Mouse (Mus musculus) megakaryocyte, embryonic 14.5 days (primary cell): ENCODE measurements around the gene Zfp952. TPM values are rescaled to one million over a fixed set of nuclear protein-coding genes. Genes with fewer than 3 reads are reported as not detected.

Experiments used
- H3K27me3 ChIP-seq: replicated peaks from 2 replicates; pipeline ENCODE3; 2012; ENCODE audit warnings: inconsistent platforms
- H3K36me3 ChIP-seq: replicated peaks from 2 replicates; pipeline ENCODE3; 2012; ENCODE audit warnings: low read length, inconsistent platforms, mixed read lengths
- H3K4me1 ChIP-seq: 2 replicates; pipeline ENCODE4 v1.6.1; 2012; ENCODE audit warnings: inconsistent platforms
- H3K4me3 ChIP-seq: replicated peaks from 2 replicates; pipeline ENCODE3; 2012; ENCODE audit warnings: moderate library complexity, mild to moderate bottlenecking, inconsistent platforms
- H3K9me3 ChIP-seq: 2 replicates; pipeline ENCODE4 v1.6.1; 2012; ENCODE audit warnings: inconsistent platforms
- FLI1 ChIP-seq: IDR thresholded peaks from 2 replicates; pipeline ENCODE4 v1.6.1; 2012; ENCODE audit warnings: low read length, inconsistent platforms, mixed read lengths
- GATA1 ChIP-seq: IDR thresholded peaks from 3 replicates; pipeline ENCODE4 v1.6.1; 2012; ENCODE audit warnings: mixed read lengths, low read length, inconsistent platforms, borderline replicate concordance
- polyA plus RNA-seq: library from polyadenylated mRNA; stranded (reverse); fragments of >175 nt; gene quantifications from 2 replicates; pipeline ENCODE4 v1.2.3, GENCODE M21; 2012; ENCODE audit warnings: low replicate concordance; ENCODE audit not compliant: insufficient read depth

The Zfp952 gene
- 0.26 TPM in 1 of 2 replicates, not detected in the other for polyA plus RNA-seq

GRCm38 (mm10) chr17:32992699-32993474 lies at the start of gene Zfp952:
Zfp952 (plus strand) TSS chr17:32993129.
- Histone ChIP-seq H3K4me3 (peak within 1 kb of the TSS; percentile 99), H3K36me3 (peaks cover 9% of the 10 kb centered on the region), H3K4me1 (peaks cover 13% of the 10 kb centered on the region), H3K9me3 (no peaks in the 10 kb centered on the region), H3K27me3 (no peaks in the 10 kb centered on the region)
- TF ChIP-seq GATA1 (no peak), FLI1 (no peak)

- Histone ChIP-seq H3K4me3 (no peak overlapping the region), H3K9me3 (no peaks in the 10 kb centered on the region), H3K36me3 (peaks cover 28% of the 10 kb centered on the region), H3K4me1 (peaks cover 25% of the 10 kb centered on the region), H3K27me3 (no peaks in the 10 kb centered on the region)
- TF ChIP-seq GATA1 (no peak), FLI1 (no peak)
Observed at GRCm38 (mm10) chr17:32943661-32944060, 49.3 kb upstream of the Zfp952 start.

- no peak for TF ChIP-seq FLI1
- no peak for TF ChIP-seq GATA1
- H3K4me1 ChIP-seq, result peaks cover 25% of the 10 kb centered on the region
- H3K4me3 ChIP-seq, result no peak overlapping the region
- H3K36me3 ChIP-seq, result peaks cover 28% of the 10 kb centered on the region
- no peaks in the 10 kb centered on the region for H3K9me3 ChIP-seq
- H3K27me3 ChIP-seq, result no peaks in the 10 kb centered on the region
Observed at GRCm38 (mm10) chr17:32944402-32945035, 48.4 kb upstream of the Zfp952 start.

GRCm38 (mm10) chr17:32946716-32947115 lies 46.2 kb upstream of the Zfp952 start:
- TF ChIP-seq FLI1 (no peak), GATA1 (no peak)
- H3K36me3 ChIP-seq, result peaks cover 16% of the 10 kb centered on the region

GRCm38 (mm10) chr17:32947215-32947914 lies 45.6 kb upstream of the Zfp952 start, which contains the start of gene Cyp4f13:
Cyp4f13 (minus strand) TSS chr17:32947402.
- H3K27me3 ChIP-seq, result no peaks in the 10 kb centered on the region
- peak within 1 kb of the TSS; percentile 92 for H3K4me3 ChIP-seq
- H3K36me3 ChIP-seq, result peaks cover 10% of the 10 kb centered on the region
- TF ChIP-seq GATA1, result no peak
- TF ChIP-seq FLI1, result 0 out of 2 replicates have a peak, but pooled peaks have one; percentile 23
- no peaks in the 10 kb centered on the region for H3K9me3 ChIP-seq
- H3K4me1 ChIP-seq, result peaks cover 33% of the 10 kb centered on the region

More at GRCm38 (mm10) chr17:32946716-32947115, 46.2 kb upstream of the Zfp952 start:
- Histone ChIP-seq H3K4me3 (peak overlapping the region; percentile 92), H3K4me1 (peaks cover 29% of the 10 kb centered on the region), H3K9me3 (no peaks in the 10 kb centered on the region), H3K27me3 (no peaks in the 10 kb centered on the region)

- TF ChIP-seq GATA1, result no peak
- TF ChIP-seq FLI1, result no peak
- Histone ChIP-seq H3K9me3 (no peaks in the 10 kb centered on the region), H3K4me3 (no peak overlapping the region), H3K36me3 (peaks cover 6% of the 10 kb centered on the region), H3K27me3 (peaks cover 1% of the 10 kb centered on the region), H3K4me1 (peaks cover 38% of the 10 kb centered on the region)
Observed at GRCm38 (mm10) chr17:32950136-32950535, 42.8 kb upstream of the Zfp952 start.

- peaks cover 33% of the 10 kb centered on the region for H3K4me1 ChIP-seq
- no peak overlapping the region for H3K4me3 ChIP-seq
- TF ChIP-seq GATA1 (no peak), FLI1 (no peak)
- no peaks in the 10 kb centered on the region for H3K36me3 ChIP-seq
- peaks cover 1% of the 10 kb centered on the region for H3K27me3 ChIP-seq
- no peaks in the 10 kb centered on the region for H3K9me3 ChIP-seq
Observed at GRCm38 (mm10) chr17:32951006-32951405, 41.9 kb upstream of the Zfp952 start.

- Histone ChIP-seq H3K4me3 (peak overlapping the region; percentile 80), H3K4me1 (peaks cover 28% of the 10 kb centered on the region), H3K9me3 (no peaks in the 10 kb centered on the region), H3K27me3 (peaks cover 1% of the 10 kb centered on the region), H3K36me3 (no peaks in the 10 kb centered on the region)
- no peak for TF ChIP-seq FLI1
- TF ChIP-seq GATA1, result no peak
Observed at GRCm38 (mm10) chr17:32951441-32951840, 41.5 kb upstream of the Zfp952 start.

GRCm38 (mm10) chr17:32965253-32965622 lies 27.7 kb upstream of the Zfp952 start:
- Histone ChIP-seq H3K9me3 (no peaks in the 10 kb centered on the region), H3K4me3 (peak overlapping the region; percentile 99), H3K36me3 (no peaks in the 10 kb centered on the region), H3K4me1 (peaks cover 15% of the 10 kb centered on the region), H3K27me3 (no peaks in the 10 kb centered on the region)
- TF ChIP-seq GATA1, result no peak
- no peak for TF ChIP-seq FLI1
